Mouse (Mus musculus) midbrain, embryonic 13.5 days (tissue): ENCODE results near the gene Tubgcp6. TPM values are rescaled to one million over a fixed set of nuclear protein-coding genes. Genes with fewer than 3 reads are reported as not detected.

Experiments
- ATAC-seq: fragments of 200-750 bp; cut with Nextera tagmentation; 2 replicates; pipeline ENCODE4 v1.8.0; 2017; ENCODE audit warnings: mild to moderate bottlenecking, moderate TSS enrichment, moderate library complexity
- H3K27ac ChIP-seq: fragments of 300-500 bp; sonication (generic); 2 replicates; pipeline ENCODE4 v1.5.1; 2015; ENCODE audit warnings: inconsistent platforms, mild to moderate bottlenecking, moderate library complexity
- H3K27me3 ChIP-seq: fragments of 300-500 bp; sonication (generic); 2 replicates; pipeline ENCODE4 v1.6.1; 2015; ENCODE audit warnings: mild to moderate bottlenecking, inconsistent platforms
- H3K36me3 ChIP-seq: fragments of 300-500 bp; sonication (generic); 2 replicates; pipeline ENCODE4 v1.6.1; 2015; ENCODE audit warnings: mild to moderate bottlenecking, inconsistent platforms
- H3K4me1 ChIP-seq: fragments of 300-500 bp; sonication (generic); replicated peaks from 2 replicates; pipeline ENCODE4 v1.6.1; 2015; ENCODE audit warnings: inconsistent platforms
- H3K4me2 ChIP-seq: fragments of 300-500 bp; sonication (generic); replicated peaks from 2 replicates; pipeline ENCODE4 v1.6.1; 2015; ENCODE audit warnings: moderate library complexity, mild to moderate bottlenecking, inconsistent platforms
- H3K4me3 ChIP-seq: fragments of 300-500 bp; sonication (generic); replicated peaks from 2 replicates; pipeline ENCODE4 v1.5.1; 2015; ENCODE audit warnings: mild to moderate bottlenecking, inconsistent platforms
- H3K9ac ChIP-seq: fragments of 300-500 bp; sonication (generic); replicated peaks from 2 replicates; pipeline ENCODE4 v1.6.1; 2015; ENCODE audit warnings: mild to moderate bottlenecking, inconsistent platforms
- H3K9me3 ChIP-seq: fragments of 300-500 bp; sonication (generic); 2 replicates; pipeline ENCODE4 v1.6.1; 2016; ENCODE audit warnings: mild to moderate bottlenecking, inconsistent platforms
- WGBS: fragments of 180-500 bp; shearing (Covaris S2); methylation state at CpG from one replicate; pipeline ENCODE4 v1.1.7; 2015; 5-methylcytosine and 5-hydroxymethylcytosine counted together
- microRNA-seq: library from miRNA; unstranded; fragments of <30 nt; microRNA quantifications from one replicate; pipeline ENCODE4, GENCODE M21; 2016
- polyA plus RNA-seq: library from polyadenylated mRNA; unstranded; fragments of >200 nt; fragmentation: Nextera tagmentation; extraction: Ambion mirVana; gene quantifications from 2 replicates; pipeline ENCODE4 v1.2.1, GENCODE M21; 2015

Tubgcp6 gene
- polyA plus RNA-seq, 1 experiment from 2014 or later, result 17.4 TPM

DNA sequence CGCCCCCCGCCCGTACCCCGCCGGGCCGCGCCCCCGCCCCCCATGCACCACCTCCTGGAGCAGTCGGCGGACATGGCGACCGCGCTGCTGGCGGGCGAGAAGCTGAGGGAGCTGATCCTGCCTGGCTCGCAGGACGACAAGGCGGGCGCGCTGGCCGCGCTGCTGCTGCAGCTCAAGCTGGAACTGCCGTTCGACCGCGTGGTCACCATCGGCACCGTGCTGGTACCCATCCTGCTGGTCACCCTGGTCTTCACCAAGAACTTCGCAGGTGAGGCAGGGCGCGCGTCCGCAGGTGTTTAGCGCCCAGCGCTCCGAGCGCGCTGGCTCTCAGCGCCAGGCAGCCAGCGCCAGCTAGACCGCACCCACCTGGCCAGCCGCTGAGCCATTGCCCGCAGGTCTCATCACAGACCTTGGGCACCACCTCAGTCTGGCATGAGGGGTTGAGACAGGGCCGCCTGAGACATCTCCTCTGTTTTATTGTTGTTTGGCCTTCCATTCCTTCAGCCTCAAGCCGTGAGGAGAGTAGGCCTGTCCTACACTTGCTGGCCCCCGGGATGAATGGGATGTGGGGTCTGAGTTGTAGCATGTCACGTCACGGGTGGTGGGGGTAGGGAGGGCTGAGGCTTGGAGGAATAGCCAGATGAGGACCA is 62.8 kb downstream of the Tubgcp6 start:
- Histone ChIP-seq H3K4me2 (peak overlapping the region; percentile 91), H3K4me1 (peaks cover 19% of the 10 kb centered on the region), H3K9ac (peak overlapping the region; percentile 83), H3K27ac (peak overlapping the region; percentile 67), H3K36me3 (no peaks in the 10 kb centered on the region), H3K9me3 (no peaks in the 10 kb centered on the region), H3K27me3 (peaks cover 43% of the 10 kb centered on the region), H3K4me3 (peak overlapping the region; percentile 70)
- 2% methylated on average over 31 of the region's 48 CpGs for WGBS
- ATAC-seq, result peak; percentile 70

DNA sequence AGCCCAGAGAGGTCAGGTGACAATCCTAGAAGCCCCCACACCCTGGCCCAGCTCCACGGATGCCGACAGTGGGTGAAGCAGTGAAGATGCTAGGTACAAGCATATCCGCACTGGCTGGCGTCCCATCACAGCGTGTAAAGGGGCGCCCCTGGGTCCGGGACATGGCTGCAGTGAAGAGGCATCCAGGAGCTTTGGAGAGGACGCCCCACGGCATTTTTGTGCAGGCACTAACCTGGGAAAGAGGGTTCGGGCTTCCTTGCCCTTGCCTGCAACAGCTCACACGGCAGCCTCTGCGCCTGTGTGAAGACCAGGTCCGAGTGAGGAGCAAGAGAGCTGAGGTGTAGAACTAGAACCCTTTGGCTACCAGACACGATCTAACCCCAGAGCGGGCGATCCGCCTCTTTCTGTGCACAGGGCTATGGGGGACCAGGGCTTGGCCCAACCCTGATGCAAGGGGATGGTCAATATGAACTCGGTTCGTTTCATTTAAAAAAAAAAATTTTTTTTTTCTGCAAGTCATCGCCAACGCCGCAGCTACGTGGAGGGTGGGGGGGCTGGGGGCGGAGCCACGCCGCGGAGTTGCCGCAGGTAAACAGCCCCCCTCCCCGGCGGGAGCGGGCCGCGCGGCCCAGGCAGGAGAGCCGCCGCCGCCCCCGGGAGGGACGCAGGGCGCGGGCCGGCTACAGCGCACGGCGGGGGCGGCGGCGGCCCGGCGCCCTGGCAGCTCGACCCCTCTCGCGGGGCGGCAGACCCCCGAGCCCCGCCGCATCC is 63.6 kb downstream of the Tubgcp6 start, which contains the start of gene Panx2:
Gene Panx2, plus strand, starts transcription at position 574 of the 771 bp plus-strand sequence.
- Histone ChIP-seq H3K4me1 (peaks cover 19% of the 10 kb centered on the region), H3K9ac (peak within 1 kb of the TSS; percentile 83), H3K27me3 (peaks cover 39% of the 10 kb centered on the region), H3K36me3 (no peaks in the 10 kb centered on the region), H3K4me2 (peak within 1 kb of the TSS; percentile 91), H3K27ac (peak within 1 kb of the TSS; percentile 67), H3K4me3 (peak within 1 kb of the TSS; percentile 70), H3K9me3 (no peaks in the 10 kb centered on the region)
- 2% methylated on average over 29 of the region's 57 CpGs for WGBS
- ATAC-seq, result peak; percentile 62

DNA sequence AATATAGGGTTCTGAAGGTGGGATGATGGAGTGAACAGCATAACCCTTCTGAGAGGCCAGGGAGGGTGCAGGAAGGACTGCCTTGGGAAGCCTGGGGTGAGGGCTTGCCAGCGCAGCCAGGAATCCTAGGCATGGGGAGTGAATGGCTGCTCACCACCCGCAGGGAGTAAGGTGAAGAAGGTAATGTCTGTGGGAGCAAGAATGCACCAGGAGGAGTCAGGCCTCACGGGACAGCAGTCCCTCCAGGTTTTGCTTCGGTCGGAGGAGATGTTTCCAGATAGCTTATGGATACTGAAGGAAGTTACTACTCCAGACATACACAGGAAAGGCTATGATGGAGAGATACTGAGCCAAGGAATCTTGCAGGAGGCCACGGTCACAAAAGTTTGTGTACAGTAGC is 64.2 kb downstream of the Tubgcp6 start:
- Histone ChIP-seq H3K27ac (no peak overlapping the region), H3K4me1 (peaks cover 19% of the 10 kb centered on the region), H3K27me3 (peaks cover 39% of the 10 kb centered on the region), H3K4me3 (peak overlapping the region; percentile 70), H3K9me3 (no peaks in the 10 kb centered on the region), H3K4me2 (peak overlapping the region; percentile 91), H3K36me3 (no peaks in the 10 kb centered on the region), H3K9ac (peak overlapping the region; percentile 83)
- no peak for ATAC-seq
- 37% methylated on average over 6 of the region's 6 CpGs for WGBS

- Histone ChIP-seq H3K9ac (no peak overlapping the region), H3K9me3 (no peaks in the 10 kb centered on the region), H3K4me2 (no peak overlapping the region), H3K36me3 (no peaks in the 10 kb centered on the region), H3K4me3 (no peak overlapping the region), H3K4me1 (peaks cover 5% of the 10 kb centered on the region), H3K27ac (no peak overlapping the region), H3K27me3 (peaks cover 21% of the 10 kb centered on the region)
- WGBS, result 92% methylated on average over 7 of the region's 7 CpGs
- no peak for ATAC-seq
These were observed 68.2 kb downstream of the Tubgcp6 start for GRCm38 (mm10) chr15:89054666-89055065.

Small RNA genes lying within 50 kb of the gene (microRNA-seq; reads per million reads assigned to microRNA genes)
- not detected for gene Mir7118

Other genes with a start within 250 kb of the Tubgcp6 start
- gene Ttll8, start 168.7 kb downstream of the Tubgcp6 start, polyA plus RNA-seq, result not detected in 2 replicates
- gene Mlc1, start 144.1 kb downstream of the Tubgcp6 start, polyA plus RNA-seq, result 5.7 and 8.1 TPM in 2 replicates
- not detected in 2 replicates for gene Mov10l1, start 140.2 kb downstream of the Tubgcp6 start, polyA plus RNA-seq
- 4.1 and 4.5 TPM in 2 replicates for gene Panx2, start 63.4 kb downstream of the Tubgcp6 start, polyA plus RNA-seq
- gene Trabd, start 48.0 kb downstream of the Tubgcp6 start, polyA plus RNA-seq, result 36.8 and 40.7 TPM in 2 replicates
- 20.2 and 23.9 TPM in 2 replicates for gene Selenoo, start 34.0 kb downstream of the Tubgcp6 start, polyA plus RNA-seq
- gene Hdac10, start 5.6 kb upstream of the Tubgcp6 start, polyA plus RNA-seq, result 25.0 and 26.0 TPM in 2 replicates
- 8.2 TPM in 2 replicates for gene Mapk12, start 17.6 kb upstream of the Tubgcp6 start, polyA plus RNA-seq
- gene Mapk11, start 26.5 kb upstream of the Tubgcp6 start, polyA plus RNA-seq, result 39.8 and 44.2 TPM in 2 replicates
- gene Plxnb2, start 57.7 kb upstream of the Tubgcp6 start, polyA plus RNA-seq, result 102 and 115 TPM in 2 replicates
- 84.0 and 85.3 TPM in 2 replicates for gene Dennd6b, start 73.4 kb upstream of the Tubgcp6 start, polyA plus RNA-seq
- gene Ppp6r2, start 88.4 kb upstream of the Tubgcp6 start, polyA plus RNA-seq, result 75.7 and 86.6 TPM in 2 replicates
- gene Sbf1, start 192.2 kb upstream of the Tubgcp6 start, polyA plus RNA-seq, result 80.6 and 88.7 TPM in 2 replicates
- gene Adm2, start 199.6 kb upstream of the Tubgcp6 start, polyA plus RNA-seq, result not detected in 2 replicates
- gene Miox, start 211.3 kb upstream of the Tubgcp6 start, polyA plus RNA-seq, result not detected in 2 replicates
- 32.1 and 36.4 TPM in 2 replicates for gene Lmf2, start 232.5 kb upstream of the Tubgcp6 start, polyA plus RNA-seq
- gene Ncaph2, start 232.6 kb upstream of the Tubgcp6 start, polyA plus RNA-seq, result 121 and 130 TPM in 2 replicates